Mouse (Mus musculus): ENCODE measurements at regions not wholly inside any gene's neighbourhood (a gene's known extent, or its start where the extent isn't known, plus 50 kb on each side); places are given as distances from the start of the nearest gene placed in this dataset.

DNA sequence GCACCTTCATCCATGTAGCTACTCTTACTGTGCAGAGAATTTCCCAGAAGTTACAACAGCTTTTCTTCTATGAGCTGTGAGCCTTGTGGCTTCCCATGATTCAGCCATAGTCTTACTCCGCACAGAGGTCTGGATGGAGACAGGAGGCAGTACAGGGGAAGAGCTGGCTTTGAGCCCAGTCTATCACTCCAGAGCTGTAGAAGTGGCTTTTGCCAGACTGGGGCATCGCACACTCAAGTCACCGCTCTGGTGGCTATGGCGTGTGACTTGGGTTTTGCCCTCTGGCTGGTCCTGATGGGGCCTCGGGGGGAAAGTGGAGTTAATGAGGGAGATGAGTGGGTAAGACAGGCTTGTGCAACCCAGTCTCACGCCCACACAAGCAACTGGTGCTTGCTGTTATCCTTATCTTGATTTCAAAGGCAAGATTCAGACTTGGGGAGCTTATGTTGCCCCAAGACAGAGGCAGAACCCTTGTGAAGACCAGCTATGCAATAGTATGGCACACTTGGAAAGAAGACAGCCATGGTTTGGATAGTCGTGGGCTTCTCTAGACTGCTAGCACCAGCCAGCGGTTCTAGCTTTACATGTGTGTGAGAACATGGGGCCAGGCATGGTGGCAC, 81.7 kb upstream of the Zfp217 start:
- no peaks in the 10 kb centered on the region for H3K4me1 ChIP-seq
- H3K9ac ChIP-seq, result no peak overlapping the region
- no peaks in the 10 kb centered on the region for H3K27me3 ChIP-seq
- H3K36me3 ChIP-seq, result no peaks in the 10 kb centered on the region
- ATAC-seq (ENCODE audit: insufficient number of reproducible peaks, insufficient read depth, low FRiP score, low TSS enrichment, low read depth), result no peak
- H3K4me3 ChIP-seq, result no peak overlapping the region
- 0 out of 2 replicates have a peak, but pooled peaks cover 2% of the 10 kb centered on the region for H3K9me3 ChIP-seq
- H3K4me2 ChIP-seq, result no peak overlapping the region
- 85% methylated on average over 8 of the region's 8 CpGs for WGBS
- no peak overlapping the region for H3K27ac ChIP-seq

GRCm38 (mm10) chr2:170228318-170228994, 80.6 kb upstream of the Zfp217 start:
- no peak overlapping the region for H3K9ac ChIP-seq
- H3K9me3 ChIP-seq, result 0 out of 2 replicates have a peak, but pooled peaks cover 2% of the 10 kb centered on the region
- 86% methylated on average over 10 of the region's 10 CpGs for WGBS
- no peak overlapping the region for H3K4me2 ChIP-seq
- H3K4me1 ChIP-seq, result peaks cover 5% of the 10 kb centered on the region
- H3K4me3 ChIP-seq, result no peak overlapping the region
- H3K27ac ChIP-seq, result no peak overlapping the region
- ATAC-seq (ENCODE audit: insufficient number of reproducible peaks, insufficient read depth, low FRiP score, low TSS enrichment, low read depth), result no peak
- H3K36me3 ChIP-seq, result no peaks in the 10 kb centered on the region
- H3K27me3 ChIP-seq, result no peaks in the 10 kb centered on the region

DNA sequence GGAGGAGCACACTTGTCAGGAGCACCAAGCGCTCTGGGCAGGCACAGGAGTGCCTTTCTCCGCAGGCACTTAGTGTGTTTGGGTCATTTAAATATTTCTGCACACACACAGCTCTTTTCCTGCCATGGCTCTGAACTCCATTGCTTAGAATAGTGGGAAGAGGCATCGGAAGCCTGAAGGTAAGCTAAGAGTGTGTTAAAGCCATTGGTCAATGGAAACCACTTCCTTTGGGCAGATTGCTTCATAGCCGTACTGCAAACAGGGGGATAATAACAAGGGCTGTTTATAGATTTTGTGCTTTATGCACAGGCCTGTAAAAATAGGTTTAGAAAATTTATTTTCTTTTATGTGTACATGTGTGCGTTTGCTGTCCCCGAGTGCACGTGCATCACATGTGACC, 76.0 kb upstream of the Zfp217 start:
- ATAC-seq (ENCODE audit: insufficient number of reproducible peaks, insufficient read depth, low FRiP score, low TSS enrichment, low read depth), result no peak
- Histone ChIP-seq H3K27ac (no peak overlapping the region), H3K4me1 (peaks cover 46% of the 10 kb centered on the region), H3K9ac (no peak overlapping the region), H3K4me3 (no peak overlapping the region), H3K27me3 (no peaks in the 10 kb centered on the region), H3K36me3 (no peaks in the 10 kb centered on the region), H3K4me2 (no peak overlapping the region), H3K9me3 (0 out of 2 replicates have a peak, but pooled peaks cover 2% of the 10 kb centered on the region)
- 78% methylated on average over 7 of the region's 7 CpGs for WGBS

- no peaks in the 10 kb centered on the region for H3K27me3 ChIP-seq
- H3K36me3 ChIP-seq, result no peaks in the 10 kb centered on the region
- H3K4me2 ChIP-seq, result peak overlapping the region; percentile 75
- H3K4me3 ChIP-seq, result peak overlapping the region; percentile 11
- peak overlapping the region; percentile 73 for H3K27ac ChIP-seq
- no peak overlapping the region; the same call in 1 of the 2 replicates for H3K9ac ChIP-seq
- H3K4me1 ChIP-seq, result peaks cover 53% of the 10 kb centered on the region
- 2% methylated on average over 6 of the region's 6 CpGs for whole genome bisulfite sequencing
- no peaks in the 10 kb centered on the region for H3K9me3 ChIP-seq
- ATAC-seq (ENCODE audit: insufficient number of reproducible peaks, insufficient read depth, low FRiP score, low TSS enrichment, low read depth), result no peak
Measured at GRCm38 (mm10) chr2:170222819-170223218, 74.9 kb upstream of the Zfp217 start.

DNA sequence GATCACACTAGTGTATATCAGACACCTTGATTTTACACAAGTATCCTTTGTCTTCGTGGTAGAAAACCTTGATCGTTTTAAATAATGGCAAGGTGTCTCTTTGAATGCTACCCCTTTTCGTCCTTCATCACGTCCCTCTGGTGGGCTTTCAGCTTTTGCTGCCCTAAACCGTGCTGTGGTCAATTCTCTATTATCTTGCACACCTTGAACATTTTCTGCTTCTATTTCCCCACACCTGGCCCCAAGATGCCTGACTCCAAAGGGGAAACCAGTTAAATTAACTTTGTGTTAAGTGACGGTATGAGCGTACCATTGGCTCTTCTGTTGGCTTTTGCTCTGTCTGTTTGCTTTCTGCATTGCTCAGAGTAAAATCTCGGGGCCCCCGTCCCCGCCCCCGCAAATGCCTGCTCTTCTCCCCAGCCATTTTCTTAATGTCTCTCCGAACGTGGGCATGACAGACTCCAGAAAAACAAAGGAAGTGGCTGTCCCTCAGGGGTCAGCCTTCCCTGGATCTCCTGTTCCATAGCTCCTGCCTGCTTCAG, 74.2 kb upstream of the Zfp217 start:
- H3K4me1 ChIP-seq, result peaks cover 53% of the 10 kb centered on the region
- peak overlapping the region; percentile 11; the same call in 1 of the 2 replicates for H3K4me3 ChIP-seq
- 0 out of 2 replicates have a peak overlapping the region, but pooled peaks have one; percentile 11 for H3K9ac ChIP-seq
- 12% methylated on average over 13 of the region's 13 CpGs for WGBS
- H3K27ac ChIP-seq, result peak overlapping the region; percentile 73
- no peaks in the 10 kb centered on the region for H3K27me3 ChIP-seq
- peak overlapping the region; percentile 75 for H3K4me2 ChIP-seq
- no peaks in the 10 kb centered on the region for H3K36me3 ChIP-seq
- ATAC-seq (ENCODE audit: insufficient number of reproducible peaks, insufficient read depth, low FRiP score, low TSS enrichment, low read depth), result no peak
- no peaks in the 10 kb centered on the region for H3K9me3 ChIP-seq

DNA sequence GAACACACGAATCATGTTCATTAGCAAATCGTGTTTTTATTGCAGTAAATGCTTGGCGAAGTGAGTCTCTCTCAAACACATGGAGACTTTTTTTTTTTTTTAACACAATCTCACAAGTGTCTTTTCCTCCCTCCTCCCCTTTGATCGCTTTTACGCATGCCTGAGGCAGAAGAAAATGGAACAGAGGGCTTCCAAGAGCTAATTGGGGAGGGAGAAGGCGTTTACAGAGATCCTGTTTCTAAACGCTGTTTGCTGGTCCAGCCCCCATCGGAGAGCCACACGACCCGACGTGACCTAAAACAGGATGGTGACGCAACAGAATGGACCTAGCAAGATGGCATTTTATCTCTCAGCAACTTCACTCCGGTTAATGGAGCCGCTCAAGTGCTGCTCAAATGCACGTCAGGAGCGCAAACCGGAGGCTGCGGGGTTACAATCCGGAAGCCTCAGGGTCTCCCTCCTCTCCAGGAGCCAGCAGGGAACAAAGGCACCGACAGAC, 73.0 kb upstream of the Zfp217 start:
- Histone ChIP-seq H3K4me3 (peak overlapping the region; percentile 43), H3K27me3 (no peaks in the 10 kb centered on the region), H3K4me1 (peaks cover 53% of the 10 kb centered on the region), H3K4me2 (peak overlapping the region; percentile 75), H3K9me3 (no peaks in the 10 kb centered on the region), H3K36me3 (no peaks in the 10 kb centered on the region), H3K9ac (peak overlapping the region; percentile 67), H3K27ac (peak overlapping the region; percentile 90)
- no peak; the same call in 1 of the 2 replicates for ATAC-seq (ENCODE audit: insufficient number of reproducible peaks, insufficient read depth, low FRiP score, low TSS enrichment, low read depth)
- under 1% methylated on average over 20 of the region's 20 CpGs for WGBS

DNA sequence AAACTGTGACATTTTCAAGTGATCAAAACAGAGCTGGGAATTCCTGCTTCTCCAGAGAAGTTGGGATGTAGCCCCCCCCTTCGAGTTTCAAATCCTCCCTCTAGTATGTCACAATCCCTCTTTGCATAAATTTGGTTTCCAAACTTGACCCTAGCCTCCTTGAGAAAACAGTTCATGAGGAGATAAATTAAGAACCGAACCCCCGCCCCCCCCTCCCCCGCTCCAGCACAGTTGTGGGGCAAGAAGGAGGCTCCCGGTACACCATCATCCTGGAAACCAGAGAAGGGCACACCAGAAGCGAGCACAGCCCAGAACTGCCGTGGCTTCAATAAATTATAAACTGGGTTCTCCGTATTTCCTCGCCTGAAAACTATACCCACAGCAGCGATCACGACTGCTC, 72.5 kb upstream of the Zfp217 start:
- peak overlapping the region; percentile 43 for H3K4me3 ChIP-seq
- peak overlapping the region; percentile 75 for H3K4me2 ChIP-seq
- H3K27me3 ChIP-seq, result no peaks in the 10 kb centered on the region
- H3K27ac ChIP-seq, result peak overlapping the region; percentile 90
- no peak for ATAC-seq (ENCODE audit: insufficient number of reproducible peaks, insufficient read depth, low FRiP score, low TSS enrichment, low read depth)
- no peaks in the 10 kb centered on the region for H3K9me3 ChIP-seq
- peak overlapping the region; percentile 67; the same call in 1 of the 2 replicates for H3K9ac ChIP-seq
- peaks cover 53% of the 10 kb centered on the region for H3K4me1 ChIP-seq
- 2% methylated on average over 11 of the region's 11 CpGs for WGBS
- H3K36me3 ChIP-seq, result no peaks in the 10 kb centered on the region

- WGBS, result under 1% methylated on average over 20 of the region's 20 CpGs
- H3K4me1 ChIP-seq, result peaks cover 53% of the 10 kb centered on the region
- peak overlapping the region; percentile 68 for H3K9ac ChIP-seq
- H3K4me3 ChIP-seq, result peak overlapping the region; percentile 43
- H3K27me3 ChIP-seq, result no peaks in the 10 kb centered on the region
- H3K27ac ChIP-seq, result peak overlapping the region; percentile 90
- peak overlapping the region; percentile 75 for H3K4me2 ChIP-seq
- peaks cover 3% of the 10 kb centered on the region; the same call in 1 of the 2 replicates for H3K9me3 ChIP-seq
- H3K36me3 ChIP-seq, result no peaks in the 10 kb centered on the region
- ATAC-seq (ENCODE audit: insufficient number of reproducible peaks, insufficient read depth, low FRiP score, low TSS enrichment, low read depth), result no peak
Measured at GRCm38 (mm10) chr2:170219611-170220401, 71.9 kb upstream of the Zfp217 start.

DNA sequence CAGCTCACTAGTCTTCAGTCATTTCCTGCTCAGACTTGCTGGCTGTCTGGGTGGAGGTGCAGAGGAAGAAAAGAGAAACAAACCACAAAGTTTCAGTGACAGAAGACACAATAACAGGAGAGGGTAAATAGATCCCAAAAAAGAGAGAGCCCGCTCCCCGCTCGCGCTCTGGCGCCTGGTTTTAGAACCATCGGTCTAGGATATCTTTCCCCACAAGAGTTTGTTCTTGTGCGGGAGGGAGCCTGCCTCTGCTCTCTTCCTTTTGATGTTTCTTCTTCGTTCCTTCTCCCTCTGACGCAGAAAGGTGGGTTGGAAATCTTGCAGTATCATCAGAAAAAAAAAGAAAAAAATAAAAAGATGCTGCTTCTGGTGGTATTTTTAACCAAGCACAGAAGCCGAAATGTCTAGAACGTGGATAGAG, 71.3 kb upstream of the Zfp217 start:
- WGBS, result 1% methylated on average over 11 of the region's 11 CpGs
- peak overlapping the region; percentile 43 for H3K4me3 ChIP-seq
- no peaks in the 10 kb centered on the region for H3K36me3 ChIP-seq
- H3K27me3 ChIP-seq, result no peaks in the 10 kb centered on the region
- peaks cover 53% of the 10 kb centered on the region for H3K4me1 ChIP-seq
- peaks cover 3% of the 10 kb centered on the region; the same call in 1 of the 2 replicates for H3K9me3 ChIP-seq
- ATAC-seq (ENCODE audit: insufficient number of reproducible peaks, insufficient read depth, low FRiP score, low TSS enrichment, low read depth), result 0 out of 2 replicates have a peak, but pooled peaks have one; percentile 4
- peak overlapping the region; percentile 68 for H3K9ac ChIP-seq
- H3K27ac ChIP-seq, result peak overlapping the region; percentile 90
- peak overlapping the region; percentile 75 for H3K4me2 ChIP-seq

DNA sequence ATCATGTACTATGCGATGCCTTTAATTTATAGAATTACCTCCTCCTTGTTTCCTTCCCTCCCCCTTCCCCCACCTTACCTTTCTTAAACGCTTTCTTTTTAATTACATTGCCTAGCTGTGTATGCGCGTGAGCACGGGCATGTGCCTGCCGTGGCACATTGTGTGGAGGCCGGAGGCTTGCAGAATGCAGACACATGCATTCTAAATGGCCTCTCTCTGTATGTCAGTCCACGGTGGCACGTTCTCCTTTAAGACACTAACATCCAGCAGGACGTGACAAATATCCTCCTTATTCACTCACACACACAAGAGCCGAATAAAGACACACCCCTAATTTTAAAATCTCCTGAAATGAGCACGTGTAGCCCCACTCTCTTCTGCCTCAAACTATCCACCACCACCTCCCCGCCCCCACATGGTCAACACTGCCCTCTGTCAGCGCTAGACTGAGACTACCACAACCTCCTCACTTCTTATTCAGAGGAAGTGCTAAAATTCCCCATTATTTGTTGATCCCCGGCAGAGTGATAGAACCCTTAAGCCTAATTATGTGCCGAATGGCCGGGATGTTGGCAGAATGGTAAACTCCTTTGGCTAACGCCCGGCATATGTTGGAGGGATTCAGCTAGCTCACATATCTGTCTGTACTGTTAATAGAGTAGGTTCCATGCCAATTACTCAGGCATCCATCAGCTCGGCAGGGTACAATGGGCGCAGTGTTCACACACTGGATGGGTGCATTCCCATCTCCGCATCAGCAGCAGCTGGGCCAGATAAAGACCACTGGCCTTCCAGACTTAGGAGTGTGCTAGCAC, 70.5 kb upstream of the Zfp217 start:
- Histone ChIP-seq H3K27ac (peak overlapping the region; percentile 90), H3K4me1 (peaks cover 48% of the 10 kb centered on the region), H3K4me3 (peak overlapping the region; percentile 43), H3K9me3 (peaks cover 3% of the 10 kb centered on the region; the same call in 1 of the 2 replicates), H3K9ac (0 out of 2 replicates have a peak overlapping the region, but pooled peaks have one; percentile 37), H3K4me2 (peak overlapping the region; percentile 75), H3K36me3 (no peaks in the 10 kb centered on the region), H3K27me3 (no peaks in the 10 kb centered on the region)
- 8% methylated on average over 22 of the region's 22 CpGs for whole genome bisulfite sequencing
- ATAC-seq (ENCODE audit: insufficient number of reproducible peaks, insufficient read depth, low FRiP score, low TSS enrichment, low read depth), result peak; percentile 48

Data from embryonic facial prominence, embryonic 13.5 days (tissue).